Mouse (Mus musculus): Measurements from ENCODE around the gene Nipsnap2. TPM values are rescaled to one million over a fixed set of nuclear protein-coding genes. Genes with fewer than 3 reads are reported as not detected.

The Nipsnap2 gene
- total and polyA plus RNA-seq, 2 experiments from 2014 or later, result 71.7 to 97.9 TPM

DNA sequence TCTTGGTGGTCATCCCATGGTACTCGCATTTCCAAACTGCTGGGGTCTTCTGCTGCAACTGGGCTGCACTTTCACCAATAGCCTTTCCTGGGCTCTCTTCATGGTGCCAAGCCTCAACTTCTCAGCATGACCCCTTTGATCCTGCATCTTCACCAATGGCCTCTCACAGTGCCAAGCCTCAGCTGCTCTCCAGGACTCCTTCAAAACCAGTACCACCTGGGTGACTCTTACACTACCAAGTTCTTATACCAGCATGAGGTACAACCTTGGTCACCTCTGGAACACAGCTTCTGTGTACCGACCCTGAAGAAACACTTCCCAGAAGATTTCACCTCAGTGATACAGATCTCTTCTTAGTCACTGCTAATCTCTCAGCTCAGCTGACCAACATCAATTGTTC lies 16.5 kb upstream of the Nipsnap2 start, which contains the start of gene Sept14:
Sept14 (minus strand) TSS at position 101 of the 400 bp plus-strand sequence.
- Histone ChIP-seq H3K4me2 (ENCODE audit: low read depth) (no peak within 1 kb of the TSS), H3K9ac (no peak within 1 kb of the TSS), H3K4me1 (ENCODE audit: insufficient read depth) (no peaks in the 10 kb centered on the region), H3K9me3 (ENCODE audit: low read length) (no peaks in the 10 kb centered on the region), H3K27ac (ENCODE audit: low read depth, low read length) (no peak within 1 kb of the TSS), H3K4me3 (ENCODE audit: low read depth, low read length) (no peak within 1 kb of the TSS), H3K36me3 (ENCODE audit: insufficient read depth) (no peaks in the 10 kb centered on the region), H3K27me3 (ENCODE audit: insufficient read depth, low read length) (no peaks in the 10 kb centered on the region)
- ATAC-seq (no peak), DNase-seq (no peak)
- no peak for TF ChIP-seq CTCF (IDR thresholded peaks at IDR 0.05; ENCODE audit: low read depth)
- 83% methylated on average over 2 of the region's 2 CpGs for WGBS

- DNase-seq (peak; percentile 95), ATAC-seq (peak; percentile 99)
- H3K9me3 ChIP-seq (ENCODE audit: low read length), result no peaks in the 10 kb centered on the region
- H3K27me3 ChIP-seq (ENCODE audit: insufficient read depth, low read length), result no peaks in the 10 kb centered on the region
- peak within 1 kb of the TSS; percentile 76 for H3K4me3 ChIP-seq (ENCODE audit: low read depth, low read length)
- peak within 1 kb of the TSS; percentile 88 for H3K9ac ChIP-seq
- 0 out of 2 replicates have a peak, but pooled peaks have one; percentile 3 for TF ChIP-seq CTCF (IDR thresholded peaks at IDR 0.05; ENCODE audit: low read depth)
- under 1% methylated on average over 33 of the region's 33 CpGs for WGBS
- H3K27ac ChIP-seq (ENCODE audit: low read depth, low read length), result peak within 1 kb of the TSS; percentile 62
- peak within 1 kb of the TSS; percentile 66 for H3K4me2 ChIP-seq (ENCODE audit: low read depth)
- H3K4me1 ChIP-seq (ENCODE audit: insufficient read depth), result no peaks in the 10 kb centered on the region
- peaks cover 23% of the 10 kb centered on the region for H3K36me3 ChIP-seq (ENCODE audit: insufficient read depth)
Observed at GRCm38 (mm10) chr5:129715326-129715861, 9.5 kb upstream of the Nipsnap2 start, which contains the start of gene Mrps17. Gene Mrps17, plus strand, starts transcription at chr5:129715497.

GRCm38 (mm10) chr5:129717016-129717415 lies 7.8 kb upstream of the Nipsnap2 start:
- H3K27ac ChIP-seq (ENCODE audit: low read depth, low read length), result no peak overlapping the region
- no peaks in the 10 kb centered on the region for H3K27me3 ChIP-seq (ENCODE audit: insufficient read depth, low read length)
- no peak for DNase-seq
- no peaks in the 10 kb centered on the region for H3K4me1 ChIP-seq (ENCODE audit: insufficient read depth)
- 85% methylated on average over 9 of the region's 9 CpGs for WGBS
- H3K4me2 ChIP-seq (ENCODE audit: low read depth), result no peak overlapping the region
- no peak for TF ChIP-seq CTCF (IDR thresholded peaks at IDR 0.05; ENCODE audit: low read depth)
- peaks cover 23% of the 10 kb centered on the region for H3K36me3 ChIP-seq (ENCODE audit: insufficient read depth)
- no peak overlapping the region for H3K4me3 ChIP-seq (ENCODE audit: low read depth, low read length)
- no peak overlapping the region for H3K9ac ChIP-seq
- no peaks in the 10 kb centered on the region for H3K9me3 ChIP-seq (ENCODE audit: low read length)
- ATAC-seq, result no peak

- no peaks in the 10 kb centered on the region for H3K27me3 ChIP-seq (ENCODE audit: insufficient read depth, low read length)
- no peak for DNase-seq
- 88% methylated on average over 3 of the region's 3 CpGs for WGBS
- no peak for ATAC-seq
- H3K4me2 ChIP-seq (ENCODE audit: low read depth), result no peak overlapping the region
- no peaks in the 10 kb centered on the region for H3K4me1 ChIP-seq (ENCODE audit: insufficient read depth)
- H3K9me3 ChIP-seq (ENCODE audit: low read length), result no peaks in the 10 kb centered on the region
- H3K36me3 ChIP-seq (ENCODE audit: insufficient read depth), result peaks cover 23% of the 10 kb centered on the region
- H3K4me3 ChIP-seq (ENCODE audit: low read depth, low read length), result no peak overlapping the region
- TF ChIP-seq CTCF (IDR thresholded peaks at IDR 0.05; ENCODE audit: low read depth), result peak; percentile 23; the same call in 1 of the 2 replicates
- no peak overlapping the region for H3K9ac ChIP-seq
- no peak overlapping the region for H3K27ac ChIP-seq (ENCODE audit: low read depth, low read length)
Observed at GRCm38 (mm10) chr5:129720176-129720575, 4.7 kb upstream of the Nipsnap2 start.

DNA sequence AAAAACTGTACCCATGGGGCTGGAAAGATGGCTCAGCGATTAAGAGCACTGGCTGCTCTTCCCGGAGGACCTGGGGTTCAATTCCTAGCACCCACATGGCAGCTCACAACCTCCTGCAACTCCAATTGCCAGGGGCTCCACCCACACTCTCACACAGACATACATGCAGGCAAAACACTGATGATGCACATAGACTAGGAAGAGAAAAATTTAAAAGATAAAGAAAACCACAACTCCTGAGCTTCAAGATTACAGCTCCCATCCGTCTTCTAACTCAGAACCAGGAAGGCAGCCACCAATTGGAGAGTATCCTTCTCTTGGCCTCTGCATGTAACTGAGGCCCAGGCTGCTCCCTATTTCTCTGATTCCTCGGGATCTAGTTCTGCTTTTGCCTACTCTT lies 595 bp upstream of the Nipsnap2 start:
- H3K9ac ChIP-seq, result peak overlapping the region; percentile 95; the same call in 1 of the 2 replicates
- H3K9me3 ChIP-seq (ENCODE audit: low read length), result no peaks in the 10 kb centered on the region
- no peaks in the 10 kb centered on the region for H3K4me1 ChIP-seq (ENCODE audit: insufficient read depth)
- no peak for DNase-seq
- WGBS, result 62% methylated on average over 4 of the region's 4 CpGs
- H3K4me3 ChIP-seq (ENCODE audit: low read depth, low read length), result peak overlapping the region; percentile 85
- H3K36me3 ChIP-seq (ENCODE audit: insufficient read depth), result peaks cover 5% of the 10 kb centered on the region
- TF ChIP-seq CTCF (IDR thresholded peaks at IDR 0.05; ENCODE audit: low read depth), result no peak
- ATAC-seq, result no peak
- peak overlapping the region; percentile 53 for H3K4me2 ChIP-seq (ENCODE audit: low read depth)
- H3K27me3 ChIP-seq (ENCODE audit: insufficient read depth, low read length), result no peaks in the 10 kb centered on the region
- 0 out of 2 replicates have a peak overlapping the region, but pooled peaks have one; percentile 91 for H3K27ac ChIP-seq (ENCODE audit: low read depth, low read length)

- DNase-seq, result peak; percentile 32
- 13% methylated on average over 7 of the region's 7 CpGs for WGBS
Observed at GRCm38 (mm10) chr5:129725774-129726392, 1.0 kb downstream of the Nipsnap2 start.

GRCm38 (mm10) chr5:129726784-129727183 lies 1.9 kb downstream of the Nipsnap2 start:
- Histone ChIP-seq H3K9ac (no peak overlapping the region), H3K4me2 (ENCODE audit: low read depth) (no peak overlapping the region), H3K4me3 (ENCODE audit: low read depth, low read length) (no peak overlapping the region), H3K27ac (ENCODE audit: low read depth, low read length) (no peak overlapping the region), H3K27me3 (ENCODE audit: insufficient read depth, low read length) (no peaks in the 10 kb centered on the region), H3K9me3 (ENCODE audit: low read length) (no peaks in the 10 kb centered on the region), H3K36me3 (ENCODE audit: insufficient read depth) (no peaks in the 10 kb centered on the region), H3K4me1 (ENCODE audit: insufficient read depth) (no peaks in the 10 kb centered on the region)
- no peak for TF ChIP-seq CTCF (IDR thresholded peaks at IDR 0.05; ENCODE audit: low read depth)
- no peak for DNase-seq
- 82% methylated on average over 3 of the region's 3 CpGs for WGBS
- no peak for ATAC-seq

More at GRCm38 (mm10) chr5:129725774-129726392, 1.0 kb downstream of the Nipsnap2 start:
- Histone ChIP-seq H3K9me3 (ENCODE audit: low read length) (no peaks in the 10 kb centered on the region), H3K36me3 (ENCODE audit: insufficient read depth) (no peaks in the 10 kb centered on the region), H3K4me2 (ENCODE audit: low read depth) (peak overlapping the region; percentile 53), H3K4me3 (ENCODE audit: low read depth, low read length) (peak overlapping the region; percentile 85), H3K9ac (peak overlapping the region; percentile 95), H3K27ac (ENCODE audit: low read depth, low read length) (peak overlapping the region; percentile 91), H3K4me1 (ENCODE audit: insufficient read depth) (no peaks in the 10 kb centered on the region), H3K27me3 (ENCODE audit: insufficient read depth, low read length) (no peaks in the 10 kb centered on the region)
- TF ChIP-seq CTCF (IDR thresholded peaks at IDR 0.05; ENCODE audit: low read depth), result no peak
- ATAC-seq, result no peak
